Mouse (Mus musculus): ENCODE measurements at regions not wholly inside any gene's neighbourhood (a gene's known extent, or its start where the extent isn't known, plus 50 kb on each side); places are given as distances from the start of the nearest gene placed in this dataset. TPM values are rescaled to one million over a fixed set of nuclear protein-coding genes. Genes with fewer than 3 reads are reported as not detected.

DNA sequence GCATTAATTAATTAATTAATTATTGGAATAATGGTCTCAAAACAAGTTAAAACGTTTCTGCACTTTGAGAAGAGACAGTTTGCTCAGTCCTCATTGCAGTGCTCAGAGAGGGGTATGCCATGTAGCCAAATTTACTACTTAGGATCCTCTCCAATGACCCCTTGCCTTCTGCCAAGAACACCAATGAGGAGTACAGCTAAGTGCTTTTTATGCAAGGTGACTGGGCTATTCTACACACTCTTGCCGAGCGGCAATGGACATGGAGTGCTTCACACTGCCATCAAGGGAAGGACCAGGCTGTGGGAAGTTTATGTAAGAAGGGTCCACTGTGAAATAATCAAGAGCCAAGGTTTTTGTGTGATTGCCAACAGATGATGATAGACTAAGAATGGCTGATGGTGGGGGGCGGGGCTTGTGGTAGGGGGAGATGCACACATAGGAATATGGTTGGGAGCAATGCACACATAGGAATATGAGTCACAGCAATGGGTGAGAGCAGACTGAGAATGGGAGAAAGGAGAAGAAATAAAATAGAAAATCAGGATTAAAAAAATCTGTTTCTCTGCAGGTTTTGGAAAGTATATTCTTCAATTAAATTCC is 70.9 kb upstream of the Adgrl4 start:
- Histone ChIP-seq H3K27me3 (no peaks in the 10 kb centered on the region), H3K9ac (no peak overlapping the region), H3K4me1 (peaks cover 8% of the 10 kb centered on the region), H3K9me3 (no peaks in the 10 kb centered on the region), H3K36me3 (no peaks in the 10 kb centered on the region), H3K27ac (0 out of 2 replicates have a peak overlapping the region, but pooled peaks have one; percentile 57), H3K4me3 (no peak overlapping the region), H3K4me2 (no peak overlapping the region)
- no peak for ATAC-seq (ENCODE audit: insufficient number of reproducible peaks, insufficient read depth, low FRiP score, low TSS enrichment, low read depth)
- WGBS: 76% methylated on average over 4 of the region's 4 CpGs

- WGBS: 59% methylated on average over 5 of the region's 5 CpGs
- H3K4me2 ChIP-seq: no peak overlapping the region
- H3K27ac ChIP-seq: no peak overlapping the region
- no peak overlapping the region for H3K9ac ChIP-seq
- ATAC-seq (ENCODE audit: insufficient number of reproducible peaks, insufficient read depth, low FRiP score, low TSS enrichment, low read depth): no peak
- no peaks in the 10 kb centered on the region for H3K27me3 ChIP-seq
- H3K4me1 ChIP-seq: no peaks in the 10 kb centered on the region
- H3K4me3 ChIP-seq: no peak overlapping the region
- H3K9me3 ChIP-seq: no peaks in the 10 kb centered on the region
- H3K36me3 ChIP-seq: no peaks in the 10 kb centered on the region
Observed at GRCm38 (mm10) chr3:151383326-151384019, 54.2 kb upstream of the Adgrl4 start.

DNA sequence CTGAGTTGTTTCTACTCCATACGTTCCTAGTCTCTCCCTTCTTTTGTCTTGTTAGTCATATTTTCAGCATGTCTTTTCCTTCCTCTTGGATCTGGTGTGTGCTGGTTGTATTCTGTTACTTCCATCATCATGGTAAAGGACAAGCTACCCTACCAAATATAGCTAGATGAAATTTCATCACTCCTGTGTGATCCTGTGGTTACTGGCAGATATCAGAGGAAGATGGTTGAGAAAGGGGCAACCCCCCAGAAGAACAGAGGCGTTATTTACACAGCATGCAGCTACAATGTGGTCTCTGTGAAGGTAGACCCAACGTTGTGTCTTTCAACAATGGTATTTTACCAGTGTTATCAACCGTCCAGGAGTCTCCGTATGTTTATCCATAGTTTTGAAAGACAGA is 52.8 kb upstream of the Adgrl4 start:
- WGBS: 82% methylated on average over 5 of the region's 5 CpGs
- no peak for ATAC-seq (ENCODE audit: insufficient number of reproducible peaks, insufficient read depth, low FRiP score, low TSS enrichment, low read depth)
- Histone ChIP-seq H3K4me3 (no peak overlapping the region), H3K9ac (no peak overlapping the region), H3K4me2 (no peak overlapping the region), H3K36me3 (no peaks in the 10 kb centered on the region), H3K4me1 (no peaks in the 10 kb centered on the region), H3K27ac (no peak overlapping the region), H3K9me3 (no peaks in the 10 kb centered on the region), H3K27me3 (no peaks in the 10 kb centered on the region)

GRCm38 (mm10) chr3:151386103-151386502 is 51.6 kb upstream of the Adgrl4 start:
- H3K4me1 ChIP-seq: no peaks in the 10 kb centered on the region
- 90% methylated on average over 5 of the region's 5 CpGs for WGBS

More at GRCm38 (mm10) chr3:151386103-151386502, 51.6 kb upstream of the Adgrl4 start:
- Histone ChIP-seq H3K27me3 (no peaks in the 10 kb centered on the region), H3K27ac (no peak overlapping the region), H3K4me3 (no peak overlapping the region), H3K4me2 (no peak overlapping the region), H3K36me3 (no peaks in the 10 kb centered on the region), H3K9ac (no peak overlapping the region), H3K9me3 (no peaks in the 10 kb centered on the region)
- ATAC-seq (ENCODE audit: insufficient number of reproducible peaks, insufficient read depth, low FRiP score, low TSS enrichment, low read depth): no peak

Small RNAs in the stretch of these regions (microRNA-seq; reads per million reads assigned to microRNA genes)
- not detected for gene Mir3963

Measured in embryonic facial prominence, embryonic 13.5 days (tissue).